Mouse (Mus musculus) lung, adult 2 months (tissue): ENCODE results near the gene Gcgr. TPM values are rescaled to one million over a fixed set of nuclear protein-coding genes. Genes with fewer than 3 reads are reported as not detected.
A peak's percentile ranks its signal among the peaks of the same experiment; 100 is the strongest.
"Not testable (repeated sequence)": the region's sequence is repeated elsewhere in the genome, so short reads cannot be mapped to it uniquely, and the experiment has no call there.

Experiments
- DNase-seq: peaks from one replicate; pipeline ENCODE4 v3.0.0; 2022
- H3K4me1 ChIP-seq: fragments of 200-500 bp; 2 replicates; pipeline ENCODE4 v1.6.1; 2011; ENCODE audit warnings: low read length; ENCODE audit not compliant: control insufficient read depth, insufficient read depth
- H3K4me3 ChIP-seq: fragments of 200-500 bp; replicated peaks from 2 replicates; pipeline ENCODE3; 2011; ENCODE audit warnings: low read depth, mild to moderate bottlenecking, control low read depth, low read length; ENCODE audit errors: extremely low read depth
- CTCF ChIP-seq: fragments of 200-500 bp; IDR thresholded peaks from 2 replicates; pipeline ENCODE4 v1.5.1; 2011; ENCODE audit warnings: mild to moderate bottlenecking, low read length, control low read depth; ENCODE audit not compliant: insufficient read depth
- POLR2A ChIP-seq: fragments of 200-500 bp; IDR thresholded peaks from 2 replicates; pipeline ENCODE4 v1.6.1; 2011; ENCODE audit warnings: low read depth, mild to moderate bottlenecking, control low read depth, low read length, borderline replicate concordance; ENCODE audit errors: extremely low read depth
- WGBS: fragments of 180-500 bp; shearing (Covaris S2); methylation state at CpG from one replicate; pipeline ENCODE4 v1.1.7; 2018; 5-methylcytosine and 5-hydroxymethylcytosine counted together
- polyA plus RNA-seq: library from polyadenylated mRNA; depleted of rRNA; stranded (reverse); fragments of >200 nt; gene quantifications from 2 replicates; pipeline ENCODE4 v1.2.3, GENCODE M21; 2012; rRNA removed

The Gcgr gene
- polyA plus RNA-seq, 1 experiment, result 1.0 TPM

- peak; percentile 89 for DNase-seq
- WGBS, result 2% methylated on average over 69 of the region's 75 CpGs
- H3K4me3 ChIP-seq, result peak within 1 kb of the TSS; percentile 97
- TF ChIP-seq CTCF (no peak), POLR2A (peak; percentile 92)
- H3K4me1 ChIP-seq, result peaks cover 17% of the 10 kb centered on the region
Measured at GRCm38 (mm10) chr11:120581490-120582267, 51.2 kb downstream of the Gcgr start, which contains the start of gene Arhgdia. Gene Arhgdia (minus strand): TSS chr11:120581624.

- peak; percentile 32 for DNase-seq
- Histone ChIP-seq H3K4me3 (peak overlapping the region; percentile 97), H3K4me1 (peaks cover 17% of the 10 kb centered on the region)
- TF ChIP-seq POLR2A (no peak), CTCF (peak; percentile 27; the same call in 1 of the 2 replicates)
- WGBS, result 50% methylated on average over 8 of the region's 8 CpGs
Measured at GRCm38 (mm10) chr11:120582268-120582981, 51.9 kb downstream of the Gcgr start.

GRCm38 (mm10) chr11:120582982-120583293 lies 52.4 kb downstream of the Gcgr start:
- not testable (repeated sequence) for DNase-seq, H3K4me3 ChIP-seq
- WGBS, result 92% methylated on average over 2 of the region's 2 CpGs
- H3K4me1 ChIP-seq, result peaks cover 17% of the 10 kb centered on the region

GRCm38 (mm10) chr11:120583937-120584336 lies 53.4 kb downstream of the Gcgr start:
- peaks cover 15% of the 10 kb centered on the region for H3K4me1 ChIP-seq
- TF ChIP-seq POLR2A (no peak), CTCF (no peak)
- no peak overlapping the region for H3K4me3 ChIP-seq
- 100% methylated on average over 1 of the region's 1 CpGs for WGBS
- no peak for DNase-seq

GRCm38 (mm10) chr11:120588531-120588930 lies 58.0 kb downstream of the Gcgr start:
- TF ChIP-seq POLR2A (no peak), CTCF (no peak)

More at GRCm38 (mm10) chr11:120588531-120588930, 58.0 kb downstream of the Gcgr start:
- WGBS, result 75% methylated on average over 6 of the region's 6 CpGs
- DNase-seq, result no peak
- Histone ChIP-seq H3K4me1 (no peaks in the 10 kb centered on the region), H3K4me3 (no peak overlapping the region)

Other genes with a start within 250 kb of the Gcgr start
- gene Actg1, start 182.2 kb upstream of the Gcgr start, polyA plus RNA-seq, result 941 and 1,175 TPM in 2 replicates
- gene Fscn2, start 169.2 kb upstream of the Gcgr start, polyA plus RNA-seq, result 0.06 and 0.60 TPM in 2 replicates
- gene Faap100, start 151.9 kb upstream of the Gcgr start, polyA plus RNA-seq, result 61.9 and 67.1 TPM in 2 replicates
- 39.2 and 49.8 TPM in 2 replicates for gene Nploc4, start 93.0 kb upstream of the Gcgr start, polyA plus RNA-seq
- 0.06 TPM in 1 of 2 replicates, not detected in the other for gene Tspan10, start 88.1 kb upstream of the Gcgr start, polyA plus RNA-seq
- gene Pde6g, start 77.2 kb upstream of the Gcgr start, polyA plus RNA-seq, result 0.45 and 0.57 TPM in 2 replicates
- 11.9 and 14.9 TPM in 2 replicates for gene Oxld1, start 72.6 kb upstream of the Gcgr start, polyA plus RNA-seq
- 11.0 and 14.5 TPM in 2 replicates for gene Ccdc137, start 72.6 kb upstream of the Gcgr start, polyA plus RNA-seq
- 15.6 and 17.3 TPM in 2 replicates for gene Arl16, start 63.1 kb upstream of the Gcgr start, polyA plus RNA-seq
- gene Mrpl12, start 46.1 kb upstream of the Gcgr start, polyA plus RNA-seq, result 48.0 and 51.4 TPM in 2 replicates
- gene Slc25a10, start 38.9 kb upstream of the Gcgr start, polyA plus RNA-seq, result 157 and 174 TPM in 2 replicates
- 133 and 168 TPM in 2 replicates for gene Mcrip1, start 19.0 kb downstream of the Gcgr start, polyA plus RNA-seq
- 3.3 TPM in 1 of 2 replicates, not detected in the other for gene Ppp1r27, start 20.4 kb downstream of the Gcgr start, polyA plus RNA-seq
- gene P4hb, start 42.6 kb downstream of the Gcgr start, polyA plus RNA-seq, result 192 and 254 TPM in 2 replicates
- gene Arhgdia, start 50.9 kb downstream of the Gcgr start, polyA plus RNA-seq, result 890 and 923 TPM in 2 replicates
- gene Alyref, start 67.7 kb downstream of the Gcgr start, polyA plus RNA-seq, result 26.1 and 29.1 TPM in 2 replicates
- gene Anapc11, start 67.7 kb downstream of the Gcgr start, polyA plus RNA-seq, result 136 and 159 TPM in 2 replicates
- gene Npb, start 77.8 kb downstream of the Gcgr start, polyA plus RNA-seq, result 2.5 and 3.0 TPM in 2 replicates
- gene Pcyt2, start 87.2 kb downstream of the Gcgr start, polyA plus RNA-seq, result 217 and 238 TPM in 2 replicates
- 75.2 and 84.1 TPM in 2 replicates for gene Sirt7, start 94.5 kb downstream of the Gcgr start, polyA plus RNA-seq
- gene Mafg, start 102.9 kb downstream of the Gcgr start, polyA plus RNA-seq, result 41.5 and 51.3 TPM in 2 replicates
- 4.1 and 4.5 TPM in 2 replicates for gene Pycr1, start 113.1 kb downstream of the Gcgr start, polyA plus RNA-seq
- gene Myadml2, start 117.5 kb downstream of the Gcgr start, polyA plus RNA-seq, result 1.1 and 3.1 TPM in 2 replicates
- 15.5 and 20.6 TPM in 2 replicates for gene Notum, start 130.5 kb downstream of the Gcgr start, polyA plus RNA-seq
- gene Aspscr1, start 142.3 kb downstream of the Gcgr start, polyA plus RNA-seq, result 86.9 and 95.8 TPM in 2 replicates
- 68.0 and 69.1 TPM in 2 replicates for gene Cenpx, start 183.0 kb downstream of the Gcgr start, polyA plus RNA-seq
- 35.6 and 40.1 TPM in 2 replicates for gene Lrrc45, start 183.2 kb downstream of the Gcgr start, polyA plus RNA-seq
- gene Rac3, start 190.8 kb downstream of the Gcgr start, polyA plus RNA-seq, result 62.0 and 76.8 TPM in 2 replicates
- 326 and 340 TPM in 2 replicates for gene Dcxr, start 196.6 kb downstream of the Gcgr start, polyA plus RNA-seq
- gene Cbr2, start 201.4 kb downstream of the Gcgr start, polyA plus RNA-seq, result 13,780 and 14,250 TPM in 2 replicates
- 0.24 and 1.6 TPM in 2 replicates for gene Hmga1b, start 232.1 kb downstream of the Gcgr start, polyA plus RNA-seq